In genomic region chr2:139561966-139562505, GRCm38 (mm10) we compare ENCODE assay signal across 31 mouse cellular contexts.
DNase-seq lines count a peak whose midpoint lies in the region; ATAC-seq lines count a peak whose summit lies in the region.
"Had no signal": no experiment of that assay in that cellular context is flagged by ENCODE, and none has a peak within 500 bp of the region (broad histone marks: within the 10 kb centered on the region; RNA-seq: fewer than 3 reads in every experiment).

No protein-coding gene starts in this region.

- no peak overlapping the region for H3K4me3 ChIP-seq in limb, embryonic 10.5 days
- H3K4me3 ChIP-seq in heart, embryonic 11.5 days (ENCODE audit: low read depth, low read length), result no peak overlapping the region
- H3K4me3 ChIP-seq: embryonic facial prominence, embryonic 12.5 days; heart, embryonic 10.5 days; hindbrain, embryonic 12.5 days; limb, embryonic 15.5 days; liver, embryonic 13.5 days; megakaryocyte, embryonic 14.5 days; midbrain, embryonic 13.5 days; neural tube, embryonic 13.5 days had no signal

- no peak overlapping the region for H3K27ac ChIP-seq in limb, embryonic 10.5 days
- no peak overlapping the region for H3K27ac ChIP-seq in heart, embryonic 11.5 days (ENCODE audit: low read depth, low read length)
- H3K27ac ChIP-seq: embryonic facial prominence, embryonic 12.5 days; heart, embryonic 10.5 days; hindbrain, embryonic 12.5 days; hindbrain, postnatal 0 days; kidney, postnatal 0 days; limb, embryonic 15.5 days; liver, embryonic 13.5 days; midbrain, embryonic 13.5 days; neural tube, embryonic 13.5 days had no signal

- no peak for DNase-seq in frontal cortex, postnatal 36 days (ENCODE audit: low spot score in 2 of 2)
- DNase-seq in layer of hippocampus, adult 18-20 months (ENCODE audit: low spot score in 2 of 2), result peak; percentile 14 to 74
- DNase-seq in layer of hippocampus, adult 9-11 months, result peak; percentile 68
- DNase-seq in limb, embryonic 10.5 days (ENCODE audit: low spot score), result no peak
- no peak for DNase-seq in B cell, adult 2 months
- DNase-seq: adrenal gland, postnatal 10 days; cerebellum, adult 11-12 months; cerebellum, adult 9-11 months; embryo, embryonic 11 days; gastrocnemius, postnatal 25 days; heart, adult 11 months; heart, postnatal 36 days; kidney, adult 8-10 months; left cerebral cortex, postnatal 4 days; liver, embryonic 13.5 days; lung, adult 18-20 months; lung, postnatal 4 days; thymus, postnatal 14 days had no signal

- H3K4me1 ChIP-seq in limb, embryonic 10.5 days, result no peaks in the 10 kb centered on the region
- no peaks in the 10 kb centered on the region for H3K4me1 ChIP-seq in heart, embryonic 11.5 days (ENCODE audit: control insufficient read depth, insufficient read depth, low read length)
- H3K4me1 ChIP-seq: embryonic facial prominence, embryonic 12.5 days; heart, embryonic 10.5 days; hindbrain, embryonic 12.5 days; limb, embryonic 15.5 days; liver, embryonic 13.5 days; megakaryocyte, embryonic 14.5 days; midbrain, embryonic 13.5 days; neural tube, embryonic 13.5 days had no signal

- WGBS in limb, embryonic 10.5 days, result 91% methylated on average over 5 of the region's 5 CpGs
- 70% methylated on average over 5 of the region's 5 CpGs for WGBS in heart, embryonic 11.5 days (ENCODE audit: insufficient replicate concordance)

- H3K9ac ChIP-seq in heart, embryonic 11.5 days (ENCODE audit: low read depth, low read length), result no peak overlapping the region
- H3K9ac ChIP-seq: embryonic facial prominence, embryonic 12.5 days; hindbrain, embryonic 12.5 days; limb, embryonic 15.5 days; liver, embryonic 13.5 days; midbrain, embryonic 13.5 days; neural tube, embryonic 13.5 days had no signal

- ATAC-seq in frontal cortex, adult (ENCODE audit: low TSS enrichment), result peak; percentile 41; the same call in 1 of the 2 replicates
- no peak for ATAC-seq in heart, embryonic 11.5 days (replicated peaks; ENCODE audit: insufficient number of reproducible peaks, low FRiP score, low TSS enrichment)
- ATAC-seq: hindbrain, postnatal 0 days; intestine, embryonic 16.5 days; lung, postnatal 0 days; midbrain, embryonic 13.5 days had no signal

- H3K36me3 ChIP-seq in limb, embryonic 10.5 days, result no peaks in the 10 kb centered on the region
- H3K36me3 ChIP-seq in heart, embryonic 11.5 days (ENCODE audit: control insufficient read depth, insufficient read depth, low read length), result no peaks in the 10 kb centered on the region
- H3K36me3 ChIP-seq: embryonic facial prominence, embryonic 12.5 days; heart, embryonic 10.5 days; hindbrain, embryonic 12.5 days; limb, embryonic 15.5 days; liver, embryonic 13.5 days; midbrain, embryonic 13.5 days; neural tube, embryonic 13.5 days had no signal

- no peak overlapping the region for H3K4me2 ChIP-seq in heart, embryonic 11.5 days
- H3K4me2 ChIP-seq: embryonic facial prominence, embryonic 12.5 days; hindbrain, embryonic 12.5 days; limb, embryonic 15.5 days; liver, embryonic 13.5 days; midbrain, embryonic 13.5 days; neural tube, embryonic 13.5 days had no signal

- H3K27me3 ChIP-seq in limb, embryonic 10.5 days (ENCODE audit: low read depth, poor library complexity, severe bottlenecking), result no peaks in the 10 kb centered on the region
- H3K27me3 ChIP-seq in heart, embryonic 11.5 days (ENCODE audit: control insufficient read depth, insufficient read depth, low read length), result no peaks in the 10 kb centered on the region
- H3K27me3 ChIP-seq: embryonic facial prominence, embryonic 12.5 days; hindbrain, embryonic 12.5 days; limb, embryonic 15.5 days; liver, embryonic 13.5 days; megakaryocyte, embryonic 14.5 days; midbrain, embryonic 13.5 days; neural tube, embryonic 13.5 days had no signal

- H3K9me3 ChIP-seq in limb, embryonic 10.5 days (replicated peaks), result no peaks in the 10 kb centered on the region
- no peaks in the 10 kb centered on the region for H3K9me3 ChIP-seq in heart, embryonic 11.5 days (replicated peaks; ENCODE audit: control insufficient read depth, low read length)
- H3K9me3 ChIP-seq: embryonic facial prominence, embryonic 12.5 days; heart, embryonic 10.5 days; hindbrain, embryonic 12.5 days; limb, embryonic 15.5 days; liver, embryonic 13.5 days; megakaryocyte, embryonic 14.5 days; midbrain, embryonic 13.5 days; neural tube, embryonic 13.5 days had no signal

Comparison
In these comparisons a context has a peak if more than half of its experiments do, and no peak if none do; other contexts are left out.
1. DNase-seq: peak in layer of hippocampus, adult 18-20 months (2 of 2) and layer of hippocampus, adult 9-11 months (single experiment); none in frontal cortex, postnatal 36 days (0 of 2), limb, embryonic 10.5 days (single experiment) and B cell, adult 2 months (0 of 2).